Mouse (Mus musculus): ENCODE measurements around the gene Ints13. TPM values are rescaled to one million over a fixed set of nuclear protein-coding genes. Genes with fewer than 3 reads are reported as not detected.
"Not testable (repeated sequence)": the region's sequence is repeated elsewhere in the genome, so short reads cannot be mapped to it uniquely, and the experiment has no call there.

Ints13 gene
- polyA plus RNA-seq, 1 experiment from 2014 or later: 57.4 TPM

DNA sequence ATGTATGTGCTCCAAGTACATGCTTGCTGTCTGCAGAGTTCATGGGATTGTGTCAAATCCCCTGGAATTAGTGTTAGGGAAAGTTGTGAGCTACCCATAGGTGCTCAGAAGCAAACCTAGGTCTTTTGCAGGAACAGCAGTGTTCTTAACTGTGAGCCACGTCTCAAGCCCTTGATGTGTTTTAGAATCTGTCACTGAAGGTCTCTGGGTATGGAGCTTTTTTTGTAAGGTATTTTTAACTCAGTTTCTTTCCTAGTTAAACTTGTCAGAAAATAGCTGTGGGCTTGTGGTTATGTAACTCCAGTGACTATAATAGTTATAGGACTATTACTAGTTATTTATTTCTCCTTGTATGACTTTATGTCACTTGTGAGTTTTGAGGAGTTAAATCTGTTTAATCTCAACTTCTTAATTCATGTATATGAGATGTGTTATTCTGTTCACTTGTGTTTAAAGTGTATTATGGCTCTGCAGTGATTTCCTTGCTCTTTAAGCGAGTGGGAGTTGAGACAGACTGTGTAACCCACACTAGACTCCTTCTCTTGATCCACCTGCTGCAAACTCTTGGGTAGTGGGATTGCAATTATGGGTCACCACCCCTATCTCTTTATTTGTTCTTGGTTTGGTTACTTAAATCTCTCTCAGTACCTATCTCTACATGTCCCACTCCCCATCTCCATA, 5.9 kb upstream of the Ints13 start:
- WGBS: 69% methylated on average over 2 of the region's 2 CpGs
- H3K9me3 ChIP-seq (replicated peaks): no peaks in the 10 kb centered on the region
- no peaks in the 10 kb centered on the region for H3K27me3 ChIP-seq (replicated peaks)

GRCm38 (mm10) chr6:146580381-146580926, 2.8 kb upstream of the Ints13 start:
- peaks cover under 1% of the 10 kb centered on the region for H3K36me3 ChIP-seq
- no peak overlapping the region for H3K27ac ChIP-seq (ENCODE audit: poor library complexity, severe bottlenecking)
- H3K9me3 ChIP-seq (replicated peaks): no peaks in the 10 kb centered on the region
- no peaks in the 10 kb centered on the region for H3K27me3 ChIP-seq (replicated peaks)
- 38% methylated on average over 2 of the region's 2 CpGs for WGBS
- no peak overlapping the region for H3K4me3 ChIP-seq
- no peak for ATAC-seq (ENCODE audit: insufficient number of reproducible peaks, low FRiP score)
- H3K4me1 ChIP-seq (replicated peaks): peaks cover 25% of the 10 kb centered on the region
- no peak overlapping the region for H3K9ac ChIP-seq
- H3K4me2 ChIP-seq: no peak overlapping the region

More for the DNA sequence above, 5.9 kb upstream of the Ints13 start:
- H3K36me3 ChIP-seq: peaks cover 25% of the 10 kb centered on the region
- H3K27ac ChIP-seq (ENCODE audit: poor library complexity, severe bottlenecking): no peak overlapping the region; the same call in 1 of the 2 replicates
- ATAC-seq (ENCODE audit: insufficient number of reproducible peaks, low FRiP score): no peak
- no peak overlapping the region for H3K4me3 ChIP-seq
- no peak overlapping the region for H3K4me2 ChIP-seq
- H3K9ac ChIP-seq: no peak overlapping the region
- peaks cover 17% of the 10 kb centered on the region for H3K4me1 ChIP-seq (replicated peaks)

- H3K4me3 ChIP-seq: peak overlapping the region; percentile 95
- ATAC-seq (ENCODE audit: insufficient number of reproducible peaks, low FRiP score): no peak
- H3K9ac ChIP-seq: peak overlapping the region; percentile 97
- H3K9me3 ChIP-seq (replicated peaks): no peaks in the 10 kb centered on the region
- H3K27me3 ChIP-seq (replicated peaks): no peaks in the 10 kb centered on the region
- H3K36me3 ChIP-seq: no peaks in the 10 kb centered on the region
- H3K4me1 ChIP-seq (replicated peaks): peaks cover 24% of the 10 kb centered on the region
- peak overlapping the region; percentile 96 for H3K27ac ChIP-seq (ENCODE audit: poor library complexity, severe bottlenecking)
- peak overlapping the region; percentile 95 for H3K4me2 ChIP-seq
- 10% methylated on average over 7 of the region's 7 CpGs for WGBS
Measured at GRCm38 (mm10) chr6:146578586-146578985, 951 bp upstream of the Ints13 start.

- peak overlapping the region; percentile 95 for H3K4me3 ChIP-seq
- peak overlapping the region; percentile 95 for H3K4me2 ChIP-seq
- ATAC-seq (ENCODE audit: insufficient number of reproducible peaks, low FRiP score): peak; percentile 72
- H3K27ac ChIP-seq (ENCODE audit: poor library complexity, severe bottlenecking): peak overlapping the region; percentile 96
- no peaks in the 10 kb centered on the region for H3K27me3 ChIP-seq (replicated peaks)
- under 1% methylated on average over 22 of the region's 22 CpGs for WGBS
- no peaks in the 10 kb centered on the region for H3K36me3 ChIP-seq
- H3K9ac ChIP-seq: peak overlapping the region; percentile 97
- H3K9me3 ChIP-seq (replicated peaks): no peaks in the 10 kb centered on the region
- peaks cover 24% of the 10 kb centered on the region for H3K4me1 ChIP-seq (replicated peaks)
Measured at GRCm38 (mm10) chr6:146578111-146578531, 486 bp upstream of the Ints13 start.

- H3K9me3 ChIP-seq (replicated peaks): no peaks in the 10 kb centered on the region
- H3K27me3 ChIP-seq (replicated peaks): no peaks in the 10 kb centered on the region
- peak within 1 kb of the TSS; percentile 95 for H3K4me2 ChIP-seq
- H3K36me3 ChIP-seq: no peaks in the 10 kb centered on the region
- peaks cover 18% of the 10 kb centered on the region for H3K4me1 ChIP-seq (replicated peaks)
- no peak; the same call in 1 of the 2 replicates for ATAC-seq (ENCODE audit: insufficient number of reproducible peaks, low FRiP score)
- under 1% methylated on average over 13 of the region's 13 CpGs for WGBS
- H3K4me3 ChIP-seq: peak within 1 kb of the TSS; percentile 95
- H3K9ac ChIP-seq: peak within 1 kb of the TSS; percentile 97
- peak within 1 kb of the TSS; percentile 96 for H3K27ac ChIP-seq (ENCODE audit: poor library complexity, severe bottlenecking)
Measured at GRCm38 (mm10) chr6:146576903-146577302, 732 bp downstream of the Ints13 start, which contains the start of gene Fgfr1op2. TSS of gene Fgfr1op2 (plus strand) at chr6:146577203.

- Histone ChIP-seq H3K9ac (no peak overlapping the region), H3K4me3 (no peak overlapping the region), H3K27ac (ENCODE audit: poor library complexity, severe bottlenecking) (no peak overlapping the region), H3K36me3 (peaks cover 22% of the 10 kb centered on the region), H3K4me1 (replicated peaks) (peaks cover 13% of the 10 kb centered on the region), H3K9me3 (replicated peaks) (no peaks in the 10 kb centered on the region), H3K27me3 (replicated peaks) (no peaks in the 10 kb centered on the region), H3K4me2 (no peak overlapping the region)
- no peak for ATAC-seq (ENCODE audit: insufficient number of reproducible peaks, low FRiP score)
Measured at GRCm38 (mm10) chr6:146572073-146572472, 5.6 kb downstream of the Ints13 start.

DNA sequence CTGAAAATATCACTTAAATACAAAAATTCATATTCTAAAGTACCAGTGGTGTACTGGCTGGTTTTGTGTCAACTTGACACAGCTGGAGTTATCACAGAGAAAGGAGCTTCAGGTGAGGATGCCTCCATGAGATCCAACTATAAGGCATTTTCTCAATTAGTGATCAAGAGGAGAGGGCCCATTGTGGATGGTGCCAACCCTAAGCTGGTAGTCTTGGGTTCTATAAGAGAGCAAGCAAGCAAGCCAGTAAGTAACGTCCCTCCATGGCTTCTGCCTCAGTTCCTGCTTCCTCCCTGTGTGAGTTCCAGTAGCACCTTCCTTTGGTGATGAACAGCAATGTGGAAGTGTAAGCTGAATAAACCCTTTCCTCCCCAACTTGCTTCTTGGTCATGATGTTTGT, 15.2 kb downstream of the Ints13 start:
- not testable (repeated sequence) for H3K9ac ChIP-seq; H3K9me3 ChIP-seq (replicated peaks); H3K4me1 ChIP-seq (replicated peaks); H3K4me3 ChIP-seq; H3K4me2 ChIP-seq; H3K27ac ChIP-seq (ENCODE audit: poor library complexity, severe bottlenecking); ATAC-seq (ENCODE audit: insufficient number of reproducible peaks, low FRiP score); H3K27me3 ChIP-seq (replicated peaks)
- 81% methylated on average over 1 of the region's 1 CpGs for WGBS
- peaks cover 57% of the 10 kb centered on the region for H3K36me3 ChIP-seq

GRCm38 (mm10) chr6:146551326-146551725, 26.3 kb downstream of the Ints13 start:
- no peak for ATAC-seq (ENCODE audit: insufficient number of reproducible peaks, low FRiP score)
- Histone ChIP-seq H3K36me3 (peaks cover 79% of the 10 kb centered on the region), H3K9me3 (replicated peaks) (0 out of 2 replicates have a peak, but pooled peaks cover 4% of the 10 kb centered on the region), H3K4me1 (replicated peaks) (no peaks in the 10 kb centered on the region), H3K27ac (ENCODE audit: poor library complexity, severe bottlenecking) (no peak overlapping the region), H3K9ac (no peak overlapping the region), H3K27me3 (replicated peaks) (no peaks in the 10 kb centered on the region), H3K4me2 (no peak overlapping the region), H3K4me3 (no peak overlapping the region)

- Histone ChIP-seq H3K27me3 (replicated peaks) (no peaks in the 10 kb centered on the region), H3K36me3 (peaks cover 78% of the 10 kb centered on the region)
Measured at GRCm38 (mm10) chr6:146550421-146550820, 27.2 kb downstream of the Ints13 start.

DNA sequence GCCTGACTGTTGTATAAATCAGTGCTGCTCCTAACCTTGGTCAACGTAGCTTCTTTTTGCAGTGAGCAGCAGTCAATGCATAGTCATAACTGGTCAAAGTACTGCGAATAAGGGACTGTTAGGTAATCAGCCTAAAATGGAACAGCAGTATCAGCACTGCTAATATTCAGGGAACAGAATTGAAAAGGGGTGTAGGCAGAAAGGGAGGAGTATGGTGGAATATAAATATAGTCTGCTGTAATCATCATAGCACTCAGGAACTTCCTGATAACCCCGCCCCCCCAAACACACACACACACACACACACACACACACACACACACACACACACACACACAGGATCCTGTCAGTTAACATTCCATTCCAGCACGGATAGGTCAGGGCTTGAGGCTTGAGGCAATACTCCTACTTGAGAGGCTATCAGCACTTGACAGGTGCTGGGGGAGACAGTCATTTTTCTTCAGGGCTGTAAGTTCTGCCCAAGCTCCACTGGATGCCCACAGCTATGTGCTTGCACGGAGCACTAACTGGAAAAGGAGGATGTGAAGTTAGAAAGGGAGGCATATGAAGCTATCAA, 32.3 kb downstream of the Ints13 start:
- peaks cover 35% of the 10 kb centered on the region for H3K36me3 ChIP-seq
- H3K4me1 ChIP-seq (replicated peaks): peaks cover 19% of the 10 kb centered on the region
- H3K9ac ChIP-seq: peak overlapping the region; percentile 41; the same call in 1 of the 2 replicates
- WGBS: 44% methylated on average over 4 of the region's 5 CpGs
- no peaks in the 10 kb centered on the region for H3K27me3 ChIP-seq (replicated peaks)
- H3K9me3 ChIP-seq (replicated peaks): no peaks in the 10 kb centered on the region
- peak; percentile 73 for ATAC-seq (ENCODE audit: insufficient number of reproducible peaks, low FRiP score)
- no peak overlapping the region for H3K4me3 ChIP-seq
- peak overlapping the region; percentile 21; the same call in 1 of the 2 replicates for H3K4me2 ChIP-seq
- peak overlapping the region; percentile 94 for H3K27ac ChIP-seq (ENCODE audit: poor library complexity, severe bottlenecking)

More at GRCm38 (mm10) chr6:146550421-146550820, 27.2 kb downstream of the Ints13 start:
- ATAC-seq (ENCODE audit: insufficient number of reproducible peaks, low FRiP score): no peak
- Histone ChIP-seq H3K4me3 (no peak overlapping the region), H3K9ac (no peak overlapping the region), H3K27ac (ENCODE audit: poor library complexity, severe bottlenecking) (no peak overlapping the region), H3K9me3 (replicated peaks) (no peaks in the 10 kb centered on the region), H3K4me2 (no peak overlapping the region), H3K4me1 (replicated peaks) (peaks cover 6% of the 10 kb centered on the region)
- WGBS: 77% methylated on average over 2 of the region's 2 CpGs

GRCm38 (mm10) chr6:146544622-146545021, 33.0 kb downstream of the Ints13 start:
- Histone ChIP-seq H3K27ac (ENCODE audit: poor library complexity, severe bottlenecking) (peak overlapping the region; percentile 94), H3K4me1 (replicated peaks) (peaks cover 22% of the 10 kb centered on the region), H3K4me3 (no peak overlapping the region), H3K4me2 (no peak overlapping the region), H3K27me3 (replicated peaks) (no peaks in the 10 kb centered on the region), H3K36me3 (peaks cover 30% of the 10 kb centered on the region), H3K9ac (no peak overlapping the region), H3K9me3 (replicated peaks) (no peaks in the 10 kb centered on the region)
- no peak for ATAC-seq (ENCODE audit: insufficient number of reproducible peaks, low FRiP score)
- 84% methylated on average over 1 of the region's 1 CpGs for WGBS
